Mouse (Mus musculus) stomach, postnatal 0 days (tissue): ENCODE measurements around the gene Kcnn3.

Experiments used
- CTCF ChIP-seq: IDR thresholded peaks from 2 replicates; pipeline ENCODE4 v1.5.1; 2016; ENCODE audit warnings: antibody characterized with exemption, low read depth, mild to moderate bottlenecking, moderate library complexity
- EP300 ChIP-seq: optimal IDR thresholded peaks from 2 replicates; pipeline ENCODE3; 2016; ENCODE audit warnings: antibody characterized with exemption

- TF ChIP-seq CTCF: no peak
- no peak for TF ChIP-seq EP300
Measured at GRCm38 (mm10) chr3:89640804-89641203, 120.8 kb downstream of the Kcnn3 start.
